Mouse (Mus musculus) liver, embryonic 16.5 days (tissue): ENCODE data around the gene AI593442. TPM values are rescaled to one million over a fixed set of nuclear protein-coding genes. Genes with fewer than 3 reads are reported as not detected.

Experiments
- ATAC-seq: fragments of 200-750 bp; cut with Nextera tagmentation; 2 replicates; pipeline ENCODE4 v1.8.0; 2017; ENCODE audit warnings: low read depth, mild to moderate bottlenecking, moderate number of reproducible peaks, moderate library complexity
- H3K27ac ChIP-seq: fragments of 300-500 bp; sonication (generic); 2 replicates; pipeline ENCODE4 v1.5.1; 2014; ENCODE audit warnings: mild to moderate bottlenecking, low read length
- H3K27me3 ChIP-seq: fragments of 300-500 bp; sonication (generic); 2 replicates; pipeline ENCODE4 v1.6.1; 2014; ENCODE audit warnings: low read depth, low read length, mixed read lengths; ENCODE audit not compliant: control insufficient read depth, insufficient read depth
- H3K36me3 ChIP-seq: fragments of 300-500 bp; sonication (generic); 2 replicates; pipeline ENCODE4 v1.6.1; 2014; ENCODE audit warnings: mild to moderate bottlenecking; ENCODE audit not compliant: control insufficient read depth, insufficient read depth
- H3K4me1 ChIP-seq: fragments of 300-500 bp; sonication (generic); 2 replicates; pipeline ENCODE4 v1.6.1; 2014; ENCODE audit warnings: low read depth, low read length, mixed read lengths; ENCODE audit not compliant: control insufficient read depth
- H3K4me2 ChIP-seq: fragments of 300-500 bp; sonication (generic); 2 replicates; pipeline ENCODE4 v1.6.1; 2014; ENCODE audit warnings: low read depth, low read length, mixed read lengths
- H3K4me3 ChIP-seq: fragments of 300-500 bp; sonication (generic); 2 replicates; pipeline ENCODE4 v1.5.1; 2014; ENCODE audit warnings: low read depth, mild to moderate bottlenecking, low read length
- H3K9ac ChIP-seq: fragments of 300-500 bp; sonication (generic); 2 replicates; pipeline ENCODE4 v1.6.1; 2014; ENCODE audit warnings: low read depth, low read length
- H3K9me3 ChIP-seq: fragments of 300-500 bp; sonication (generic); replicated peaks from 2 replicates; pipeline ENCODE4 v1.6.1; 2016; ENCODE audit warnings: low read length; ENCODE audit not compliant: control insufficient read depth
- WGBS: fragments of 180-500 bp; shearing (Covaris S2); extraction: QIAGEN DNeasy Blood & Tissue Kit; methylation state at CpG from one replicate; pipeline ENCODE4 v1.1.7; 2014; ENCODE audit not compliant: insufficient replicate concordance; 5-methylcytosine and 5-hydroxymethylcytosine counted together
- polyA plus RNA-seq: library from polyadenylated mRNA; unstranded; fragments of >200 nt; fragmentation: Nextera tagmentation; extraction: Ambion mirVana; gene quantifications from 2 replicates; pipeline ENCODE4 v1.2.1, GENCODE M21; 2015

AI593442 gene
- 0.05 TPM in 1 of 2 replicates, not detected in the other for polyA plus RNA-seq

GRCm38 (mm10) chr9:52679362-52679947, at the start of gene AI593442:
AI593442 (minus strand) TSS chr9:52679780.
- ATAC-seq: no peak
- no peaks in the 10 kb centered on the region for H3K36me3 ChIP-seq
- H3K9me3 ChIP-seq: no peaks in the 10 kb centered on the region
- no peaks in the 10 kb centered on the region for H3K4me1 ChIP-seq
- no peak within 1 kb of the TSS for H3K27ac ChIP-seq
- under 1% methylated on average over 27 of the region's 27 CpGs for WGBS
- peaks cover 36% of the 10 kb centered on the region for H3K27me3 ChIP-seq
- H3K4me2 ChIP-seq: no peak within 1 kb of the TSS
- no peak within 1 kb of the TSS for H3K9ac ChIP-seq
- no peak within 1 kb of the TSS; the same call in 1 of the 2 replicates for H3K4me3 ChIP-seq

- no peak overlapping the region for H3K4me2 ChIP-seq
Measured at GRCm38 (mm10) chr9:52728806-52729205, 49.2 kb upstream of the AI593442 start.

DNA sequence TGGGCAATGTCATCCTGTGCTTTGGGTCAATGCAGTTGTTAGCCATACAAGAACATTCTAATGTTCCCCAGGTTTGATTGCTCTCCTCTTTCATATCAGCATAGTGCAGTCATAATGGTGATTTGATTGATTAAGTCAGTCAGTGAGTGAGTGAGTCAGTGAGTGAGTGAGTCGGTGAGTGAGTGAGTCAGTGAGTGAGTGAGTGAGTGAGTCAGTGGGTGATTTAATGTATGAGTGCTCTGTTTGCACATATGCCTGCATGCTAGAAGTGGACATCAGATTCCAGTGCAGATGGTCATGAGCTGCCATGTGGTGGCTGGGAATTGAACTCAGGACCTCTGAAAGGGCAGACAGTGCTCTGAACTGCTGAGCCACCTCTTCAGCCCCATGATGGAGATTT, 43.0 kb upstream of the AI593442 start:
- Histone ChIP-seq H3K27me3 (no peaks in the 10 kb centered on the region), H3K9ac (no peak overlapping the region), H3K9me3 (no peaks in the 10 kb centered on the region), H3K4me3 (no peak overlapping the region), H3K4me1 (no peaks in the 10 kb centered on the region), H3K4me2 (no peak overlapping the region), H3K27ac (no peak overlapping the region), H3K36me3 (no peaks in the 10 kb centered on the region)
- WGBS: 57% methylated on average over 1 of the region's 1 CpGs
- ATAC-seq: no peak

More at GRCm38 (mm10) chr9:52728806-52729205, 49.2 kb upstream of the AI593442 start:
- H3K4me1 ChIP-seq: no peaks in the 10 kb centered on the region
- H3K9me3 ChIP-seq: no peaks in the 10 kb centered on the region
- no peaks in the 10 kb centered on the region for H3K36me3 ChIP-seq
- H3K27ac ChIP-seq: no peak overlapping the region
- no peak overlapping the region for H3K9ac ChIP-seq
- H3K27me3 ChIP-seq: no peaks in the 10 kb centered on the region
- ATAC-seq: no peak
- H3K4me3 ChIP-seq: no peak overlapping the region
- WGBS: 56% methylated on average over 5 of the region's 5 CpGs

GRCm38 (mm10) chr9:52719562-52719961, 40.0 kb upstream of the AI593442 start:
- H3K4me2 ChIP-seq: no peak overlapping the region
- H3K9ac ChIP-seq: no peak overlapping the region
- H3K4me3 ChIP-seq: no peak overlapping the region
- ATAC-seq: no peak
- no peak overlapping the region for H3K27ac ChIP-seq
- no peaks in the 10 kb centered on the region for H3K4me1 ChIP-seq
- 36% methylated on average over 2 of the region's 2 CpGs for WGBS
- no peaks in the 10 kb centered on the region for H3K27me3 ChIP-seq
- no peaks in the 10 kb centered on the region for H3K36me3 ChIP-seq
- no peaks in the 10 kb centered on the region for H3K9me3 ChIP-seq

DNA sequence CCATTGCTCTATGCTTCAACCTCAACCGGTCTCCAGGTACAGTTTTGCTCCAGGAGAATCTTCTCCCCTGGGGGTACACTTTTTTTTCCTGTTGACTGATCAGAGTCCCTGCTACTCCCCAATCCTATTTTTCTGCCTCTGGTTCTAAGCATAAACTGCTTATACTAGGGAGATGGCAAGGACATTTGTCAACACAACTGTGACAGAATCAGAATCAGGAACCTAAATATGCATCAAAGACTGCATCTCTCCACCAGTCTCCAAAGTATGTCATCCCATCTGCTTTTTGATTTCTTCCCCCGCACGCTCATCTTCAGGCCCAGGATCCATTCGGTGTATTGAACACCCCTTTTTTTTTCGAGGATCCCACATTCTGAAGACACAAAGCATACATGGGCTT, 456 bp upstream of the AI593442 start:
- no peak for ATAC-seq
- H3K9me3 ChIP-seq: no peaks in the 10 kb centered on the region
- H3K4me1 ChIP-seq: no peaks in the 10 kb centered on the region
- peaks cover 36% of the 10 kb centered on the region for H3K27me3 ChIP-seq
- H3K9ac ChIP-seq: no peak overlapping the region
- no peaks in the 10 kb centered on the region for H3K36me3 ChIP-seq
- 50% methylated on average over 5 of the region's 5 CpGs for WGBS
- no peak overlapping the region for H3K4me3 ChIP-seq
- H3K4me2 ChIP-seq: no peak overlapping the region
- no peak overlapping the region for H3K27ac ChIP-seq

DNA sequence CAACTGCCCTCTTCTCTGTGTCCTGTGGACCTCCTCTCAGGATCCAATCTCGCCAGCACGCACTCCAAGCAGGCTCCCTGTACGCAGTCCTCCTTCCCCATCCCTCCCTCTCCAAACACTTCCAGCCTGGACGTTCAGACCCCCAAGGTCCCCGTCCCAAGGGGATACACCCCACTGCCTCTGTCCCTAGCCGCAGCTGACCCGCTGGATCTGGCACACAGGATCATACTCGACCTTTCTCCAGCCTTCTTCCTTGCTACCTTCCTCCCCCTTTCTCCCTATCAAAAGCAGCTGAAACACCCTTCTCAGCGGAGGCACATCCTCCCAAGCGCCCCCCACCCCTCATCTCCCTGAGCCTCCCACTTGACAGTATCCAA, 753 bp downstream of the AI593442 start:
- Histone ChIP-seq H3K36me3 (no peaks in the 10 kb centered on the region), H3K4me2 (no peak overlapping the region), H3K9me3 (no peaks in the 10 kb centered on the region), H3K27ac (no peak overlapping the region), H3K4me3 (no peak overlapping the region), H3K4me1 (no peaks in the 10 kb centered on the region), H3K27me3 (peaks cover 36% of the 10 kb centered on the region), H3K9ac (no peak overlapping the region)
- WGBS: 1% methylated on average over 10 of the region's 10 CpGs
- no peak for ATAC-seq

GRCm38 (mm10) chr9:52678179-52678838, 1.3 kb downstream of the AI593442 start:
- 2% methylated on average over 28 of the region's 28 CpGs for WGBS
- Histone ChIP-seq H3K9ac (no peak overlapping the region), H3K4me1 (no peaks in the 10 kb centered on the region), H3K4me2 (no peak overlapping the region), H3K9me3 (no peaks in the 10 kb centered on the region), H3K36me3 (no peaks in the 10 kb centered on the region), H3K27ac (no peak overlapping the region), H3K4me3 (no peak overlapping the region), H3K27me3 (peaks cover 36% of the 10 kb centered on the region)
- no peak for ATAC-seq

- ATAC-seq: no peak
- Histone ChIP-seq H3K9me3 (no peaks in the 10 kb centered on the region), H3K36me3 (no peaks in the 10 kb centered on the region), H3K4me2 (no peak overlapping the region), H3K4me3 (no peak overlapping the region), H3K27me3 (peaks cover 36% of the 10 kb centered on the region), H3K9ac (no peak overlapping the region), H3K4me1 (no peaks in the 10 kb centered on the region), H3K27ac (no peak overlapping the region)
- WGBS: 18% methylated on average over 4 of the region's 4 CpGs
Measured at GRCm38 (mm10) chr9:52676587-52676986, 3.0 kb downstream of the AI593442 start.

- Histone ChIP-seq H3K27me3 (peaks cover 36% of the 10 kb centered on the region), H3K4me3 (no peak overlapping the region), H3K4me2 (no peak overlapping the region), H3K27ac (no peak overlapping the region), H3K9ac (no peak overlapping the region), H3K4me1 (no peaks in the 10 kb centered on the region), H3K36me3 (no peaks in the 10 kb centered on the region), H3K9me3 (no peaks in the 10 kb centered on the region)
- ATAC-seq: no peak
- 49% methylated on average over 3 of the region's 3 CpGs for WGBS
Measured at GRCm38 (mm10) chr9:52675937-52676336, 3.6 kb downstream of the AI593442 start.
